Mouse (Mus musculus) hindbrain, embryonic 12.5 days (tissue): ENCODE data around the gene Wdr82. TPM values are rescaled to one million over a fixed set of nuclear protein-coding genes. Genes with fewer than 3 reads are reported as not detected.

Source experiments
- ATAC-seq: fragments of 200-750 bp; cut with Nextera tagmentation; 2 replicates; pipeline ENCODE4 v1.8.0; 2017; ENCODE audit warnings: moderate TSS enrichment; ENCODE audit not compliant: low FRiP score
- H3K27ac ChIP-seq: fragments of 300-500 bp; sonication (generic); 2 replicates; pipeline ENCODE4 v1.5.1; 2016; ENCODE audit warnings: mild to moderate bottlenecking
- H3K27me3 ChIP-seq: fragments of 300-500 bp; sonication (generic); 2 replicates; pipeline ENCODE4 v1.6.1; 2016; ENCODE audit warnings: mild to moderate bottlenecking
- H3K36me3 ChIP-seq: fragments of 300-500 bp; sonication (generic); 2 replicates; pipeline ENCODE4 v1.6.1; 2016; ENCODE audit warnings: mild to moderate bottlenecking
- H3K4me1 ChIP-seq: fragments of 300-500 bp; sonication (generic); 2 replicates; pipeline ENCODE4 v1.6.1; 2016
- H3K4me2 ChIP-seq: fragments of 300-500 bp; sonication (generic); replicated peaks from 2 replicates; pipeline ENCODE4 v1.6.1; 2016; ENCODE audit warnings: mild to moderate bottlenecking
- H3K4me3 ChIP-seq: fragments of 300-500 bp; sonication (generic); 2 replicates; pipeline ENCODE4 v1.5.1; 2016; ENCODE audit warnings: mild to moderate bottlenecking
- H3K9ac ChIP-seq: fragments of 300-500 bp; sonication (generic); 2 replicates; pipeline ENCODE4 v1.6.1; 2016; ENCODE audit warnings: mild to moderate bottlenecking, moderate library complexity
- H3K9me3 ChIP-seq: fragments of 300-500 bp; sonication (generic); replicated peaks from 2 replicates; pipeline ENCODE4 v1.6.1; 2016; ENCODE audit warnings: mild to moderate bottlenecking
- WGBS: fragments of 180-500 bp; shearing (Covaris S2); methylation state at CpG from one replicate; pipeline ENCODE4 v1.1.7; 2016; 5-methylcytosine and 5-hydroxymethylcytosine counted together
- polyA plus RNA-seq: library from polyadenylated mRNA; unstranded; fragments of >200 nt; fragmentation: Nextera tagmentation; extraction: Ambion mirVana; gene quantifications from 2 replicates; pipeline ENCODE4 v1.2.1, GENCODE M21; 2016

Gene Wdr82
- polyA plus RNA-seq, 1 experiment from 2014 or later, result 34.1 TPM

DNA sequence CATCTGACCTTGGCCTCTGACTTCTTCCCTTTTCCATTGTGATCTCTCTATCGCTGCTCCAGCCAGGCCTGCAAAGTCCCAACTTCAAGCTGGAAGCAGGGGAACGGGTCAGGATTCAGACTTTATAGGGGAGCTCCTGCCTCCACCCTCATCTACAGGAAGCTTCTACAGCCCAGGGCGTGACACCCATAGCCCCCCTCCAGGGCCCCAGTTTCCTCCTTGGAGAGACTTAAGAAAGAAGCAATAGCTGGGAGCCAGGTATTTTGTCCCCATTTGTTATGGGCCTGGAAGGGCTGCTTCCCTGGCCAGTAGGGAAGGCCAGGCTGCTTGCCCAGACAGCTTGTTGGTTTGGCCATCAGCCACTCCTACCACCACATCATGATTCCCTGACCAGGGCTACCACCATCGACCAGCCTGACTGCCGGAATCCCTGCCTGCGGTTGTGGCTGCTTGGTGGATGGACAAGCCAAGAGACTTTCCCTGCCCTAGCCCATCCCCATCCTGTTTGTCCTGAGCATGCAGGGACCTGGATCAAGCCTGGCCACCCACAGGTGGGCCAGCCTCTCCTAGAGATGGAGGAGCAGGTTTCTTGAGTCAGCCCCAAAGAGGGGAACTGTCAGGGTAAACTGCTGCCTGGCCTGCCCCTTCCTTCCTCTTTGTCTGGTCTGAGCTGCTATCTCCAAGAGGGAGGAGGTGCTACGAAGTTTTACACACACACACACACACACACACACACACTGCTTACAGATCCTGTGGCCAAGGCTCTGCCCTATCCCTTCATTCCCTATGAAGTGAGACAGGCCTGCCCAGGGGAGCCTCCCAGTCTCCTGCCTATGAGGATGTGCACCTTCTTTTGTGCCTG, 33.5 kb downstream of the Wdr82 start:
- peaks cover 34% of the 10 kb centered on the region for H3K4me1 ChIP-seq

DNA sequence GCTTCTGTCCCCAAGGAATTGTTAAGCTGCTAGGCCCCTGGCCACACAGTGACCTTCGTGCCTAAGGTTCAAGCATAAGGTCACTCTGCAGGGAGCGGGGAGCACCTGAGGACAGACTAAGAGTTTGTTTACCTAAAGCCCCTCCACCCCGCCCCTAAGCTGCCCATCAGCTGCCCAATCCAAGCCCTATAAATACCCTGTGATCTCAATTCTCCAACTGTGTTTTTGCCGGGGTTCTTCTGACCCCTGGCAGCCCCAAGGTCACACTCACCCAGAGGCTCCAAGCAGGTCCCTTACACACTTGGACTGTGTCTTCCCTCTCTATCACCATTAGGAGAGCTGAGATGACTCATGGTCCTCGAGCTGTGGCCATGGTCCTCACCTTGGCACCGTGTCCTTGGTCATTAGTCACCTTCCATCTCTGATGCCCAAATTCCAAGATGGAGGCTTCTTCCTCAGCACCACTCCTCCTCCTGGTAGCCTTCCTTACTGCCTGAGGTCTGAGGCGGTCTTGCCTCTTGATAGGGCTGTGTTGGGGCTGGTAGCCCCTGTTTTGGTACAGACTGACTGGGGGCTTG, 35.1 kb downstream of the Wdr82 start:
- no peaks in the 10 kb centered on the region for H3K9me3 ChIP-seq
- no peak for ATAC-seq
- no peak overlapping the region for H3K27ac ChIP-seq
- H3K4me2 ChIP-seq, result no peak overlapping the region
- H3K9ac ChIP-seq, result no peak overlapping the region
- peaks cover 29% of the 10 kb centered on the region for H3K4me1 ChIP-seq
- 81% methylated on average over 7 of the region's 7 CpGs for WGBS
- H3K27me3 ChIP-seq, result no peaks in the 10 kb centered on the region
- H3K4me3 ChIP-seq, result no peak overlapping the region
- no peaks in the 10 kb centered on the region for H3K36me3 ChIP-seq

More for the DNA sequence above, 33.5 kb downstream of the Wdr82 start:
- Histone ChIP-seq H3K9me3 (no peaks in the 10 kb centered on the region), H3K27me3 (0 out of 2 replicates have a peak, but pooled peaks cover 4% of the 10 kb centered on the region), H3K4me3 (peak overlapping the region; percentile 64), H3K9ac (peak overlapping the region; percentile 25; the same call in 1 of the 2 replicates), H3K4me2 (peak overlapping the region; percentile 61), H3K36me3 (no peaks in the 10 kb centered on the region), H3K27ac (no peak overlapping the region)
- 81% methylated on average over 7 of the region's 7 CpGs for WGBS
- ATAC-seq, result no peak

DNA sequence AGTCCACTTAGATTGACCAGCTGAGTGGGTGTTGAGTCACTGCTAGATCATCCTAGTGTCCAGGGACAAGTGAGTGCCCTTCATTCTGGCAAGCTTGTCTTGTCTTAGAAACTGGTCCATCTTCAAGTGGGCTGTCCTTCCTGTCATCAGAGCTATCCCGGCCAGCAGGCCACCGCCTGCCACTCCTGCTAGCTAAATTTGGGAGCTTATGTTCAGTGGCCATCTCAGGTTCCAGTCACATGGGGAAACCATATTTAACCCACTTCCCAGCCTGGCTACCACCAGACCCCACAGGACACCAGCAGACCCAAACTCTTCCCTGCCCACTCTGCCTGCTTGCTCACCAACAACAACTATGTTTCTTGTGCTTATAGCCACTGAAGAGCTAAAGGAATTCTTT, 35.8 kb downstream of the Wdr82 start:
- Histone ChIP-seq H3K4me1 (peaks cover 34% of the 10 kb centered on the region), H3K4me3 (no peak overlapping the region), H3K27me3 (no peaks in the 10 kb centered on the region), H3K4me2 (no peak overlapping the region), H3K9me3 (no peaks in the 10 kb centered on the region), H3K36me3 (no peaks in the 10 kb centered on the region), H3K27ac (no peak overlapping the region), H3K9ac (no peak overlapping the region)
- ATAC-seq, result no peak
- WGBS, result 74% methylated on average over 2 of the region's 2 CpGs

DNA sequence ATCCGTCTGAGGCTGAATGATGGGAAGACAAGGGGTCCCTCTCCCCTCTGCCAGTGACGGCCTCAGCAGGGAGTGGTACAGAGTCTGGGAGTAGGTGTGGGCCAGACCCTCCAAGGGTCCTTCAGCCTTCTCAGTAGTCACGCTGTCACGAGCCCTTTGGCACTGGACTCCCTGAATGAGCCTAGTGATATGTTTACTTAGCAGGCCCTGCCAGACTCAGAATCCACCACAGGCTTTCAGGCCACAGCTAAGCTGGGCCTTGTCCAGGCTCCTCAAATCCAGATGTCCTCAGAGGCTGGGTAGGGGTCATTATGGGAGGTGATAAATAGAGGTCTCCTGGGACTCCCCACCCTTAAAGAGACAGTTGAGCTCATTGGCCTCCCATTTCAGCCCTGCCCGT, 37.5 kb downstream of the Wdr82 start:
- Histone ChIP-seq H3K4me3 (no peak overlapping the region), H3K27me3 (no peaks in the 10 kb centered on the region), H3K9me3 (no peaks in the 10 kb centered on the region), H3K4me2 (no peak overlapping the region), H3K4me1 (peaks cover 36% of the 10 kb centered on the region), H3K36me3 (peaks cover 11% of the 10 kb centered on the region), H3K27ac (no peak overlapping the region), H3K9ac (no peak overlapping the region)
- 89% methylated on average over 5 of the region's 5 CpGs for WGBS
- ATAC-seq, result no peak

DNA sequence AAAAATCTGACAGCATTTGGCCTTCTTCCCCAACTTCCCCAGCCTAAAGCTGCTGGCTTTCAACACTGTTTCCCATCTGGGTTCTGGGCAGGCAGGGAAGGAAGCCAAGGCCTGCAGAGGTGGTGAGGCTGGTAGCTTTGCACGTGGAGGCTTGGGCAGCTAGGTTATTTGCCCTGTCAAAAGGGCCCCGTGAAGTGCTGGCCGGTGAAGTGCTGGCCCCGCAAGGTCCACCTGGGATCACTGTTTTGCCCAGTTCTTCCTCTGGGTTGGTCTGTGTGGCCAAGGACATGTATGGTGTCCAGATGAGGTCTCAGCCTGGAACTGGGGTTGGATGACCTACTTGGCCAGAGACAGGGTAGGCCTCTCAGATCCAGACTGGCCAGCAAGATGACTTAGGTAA, 39.2 kb downstream of the Wdr82 start:
- no peak for ATAC-seq
- 94% methylated on average over 4 of the region's 4 CpGs for WGBS
- Histone ChIP-seq H3K9me3 (no peaks in the 10 kb centered on the region), H3K4me2 (no peak overlapping the region), H3K36me3 (peaks cover 26% of the 10 kb centered on the region), H3K9ac (no peak overlapping the region), H3K27me3 (no peaks in the 10 kb centered on the region), H3K27ac (no peak overlapping the region), H3K4me1 (peaks cover 21% of the 10 kb centered on the region), H3K4me3 (no peak overlapping the region)

DNA sequence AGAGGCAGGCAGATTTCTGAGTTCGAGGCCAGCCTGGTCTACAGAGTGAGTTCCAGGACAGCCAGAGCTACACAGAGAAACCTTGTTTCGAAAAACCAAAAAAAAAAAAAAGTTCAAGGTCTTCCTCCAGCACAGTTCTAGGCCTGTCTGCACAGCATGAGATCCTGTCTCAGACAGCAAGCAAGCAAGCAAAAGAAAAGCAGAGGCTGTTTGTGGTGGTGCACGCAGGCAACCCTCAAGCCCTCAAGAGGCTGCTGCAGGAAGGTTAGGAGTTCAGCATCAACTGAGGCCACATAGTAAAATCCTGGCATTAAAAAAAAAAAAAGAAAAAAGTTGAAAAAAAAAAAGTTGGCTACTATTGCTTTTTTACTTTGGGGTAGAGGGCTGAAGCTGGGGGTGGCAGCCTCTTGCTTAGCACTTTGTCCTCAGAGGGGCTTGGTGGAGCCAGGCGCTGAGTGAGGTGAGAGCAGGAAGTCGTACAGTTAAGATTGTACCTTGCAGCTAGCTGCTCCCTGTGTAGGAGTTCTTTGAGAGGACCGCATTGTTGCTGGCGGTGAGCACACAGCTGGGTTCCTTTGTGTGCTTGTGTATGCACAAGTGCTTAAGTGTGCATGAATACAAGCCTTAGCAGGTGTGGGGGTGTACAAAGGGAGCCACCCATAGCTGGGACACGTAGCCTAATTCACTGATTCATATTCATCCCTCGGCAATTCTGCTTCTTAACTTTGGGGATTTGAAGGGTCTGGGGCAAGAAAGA, 40.3 kb downstream of the Wdr82 start:
- 0 out of 2 replicates have a peak overlapping the region, but pooled peaks have one; percentile 23 for H3K4me3 ChIP-seq
- H3K9me3 ChIP-seq, result no peaks in the 10 kb centered on the region
- ATAC-seq, result no peak
- peak overlapping the region; percentile 65 for H3K27ac ChIP-seq
- peaks cover 16% of the 10 kb centered on the region for H3K4me1 ChIP-seq
- peaks cover 32% of the 10 kb centered on the region for H3K36me3 ChIP-seq
- 36% methylated on average over 9 of the region's 9 CpGs for WGBS
- H3K27me3 ChIP-seq, result no peaks in the 10 kb centered on the region
- peak overlapping the region; percentile 59 for H3K4me2 ChIP-seq
- peak overlapping the region; percentile 57; the same call in 1 of the 2 replicates for H3K9ac ChIP-seq

DNA sequence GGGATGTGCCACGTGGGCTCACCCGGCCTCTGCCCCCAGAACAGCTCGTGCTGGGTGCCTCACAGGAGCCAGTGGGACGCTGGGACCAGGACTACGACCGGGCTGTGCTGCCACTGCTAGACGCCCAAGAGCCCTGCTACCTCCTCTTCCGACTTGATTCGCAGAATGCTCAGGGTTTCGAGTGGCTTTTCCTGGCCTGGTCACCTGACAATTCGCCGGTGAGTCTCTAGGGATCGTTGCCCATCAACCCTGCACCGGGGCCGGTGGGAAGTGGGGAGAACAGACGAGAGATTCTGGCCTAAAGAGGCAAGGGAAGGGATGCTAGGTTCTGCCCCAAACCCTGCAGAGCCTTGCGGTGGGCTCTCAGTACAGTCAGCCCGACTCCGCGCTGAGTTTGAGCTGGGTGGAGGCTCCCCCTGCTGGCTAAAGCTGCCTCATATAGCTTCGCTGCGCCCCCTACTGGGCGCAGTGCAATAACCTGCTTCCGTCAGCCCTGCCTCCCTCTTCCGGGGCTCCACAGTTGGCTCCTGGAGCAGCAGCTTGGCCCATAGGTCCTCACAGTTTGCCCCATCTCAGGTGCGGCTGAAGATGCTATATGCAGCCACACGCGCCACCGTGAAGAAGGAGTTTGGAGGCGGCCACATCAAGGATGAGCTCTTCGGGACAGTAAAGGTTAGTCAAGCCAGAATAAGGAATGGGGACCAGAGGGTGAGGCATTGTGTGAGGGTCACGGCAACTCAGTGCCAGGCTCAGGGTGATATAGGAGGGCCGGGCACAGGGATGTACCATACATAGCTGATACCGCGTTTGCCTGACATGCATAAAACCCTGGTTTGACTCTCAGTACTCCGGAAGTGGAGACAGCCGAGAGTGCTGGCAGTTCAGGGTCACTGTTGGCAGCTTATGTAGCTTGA, 41.2 kb downstream of the Wdr82 start:
- Histone ChIP-seq H3K4me3 (peak overlapping the region; percentile 23), H3K4me1 (peaks cover 13% of the 10 kb centered on the region), H3K36me3 (peaks cover 32% of the 10 kb centered on the region), H3K9me3 (no peaks in the 10 kb centered on the region), H3K27me3 (no peaks in the 10 kb centered on the region), H3K4me2 (peak overlapping the region; percentile 59), H3K27ac (peak overlapping the region; percentile 65), H3K9ac (peak overlapping the region; percentile 57)
- 17% methylated on average over 37 of the region's 37 CpGs for WGBS
- ATAC-seq, result peak; percentile 85

DNA sequence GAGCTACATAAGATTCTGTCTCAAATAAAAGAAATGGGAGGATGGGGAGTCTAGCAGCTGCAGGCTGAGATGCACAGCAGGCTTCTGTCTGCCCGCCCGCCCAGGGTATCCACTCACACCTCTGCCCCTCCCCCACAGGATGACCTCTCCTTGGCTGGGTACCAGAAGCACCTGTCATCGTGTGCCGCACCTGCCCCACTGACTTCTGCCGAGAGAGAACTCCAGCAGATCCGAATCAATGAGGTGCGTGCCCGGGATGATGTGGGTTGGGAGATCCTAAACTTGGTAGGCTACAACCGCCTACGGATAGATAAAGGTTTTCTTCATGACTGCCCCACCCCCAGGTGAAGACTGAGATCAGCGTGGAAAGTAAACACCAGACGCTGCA, 41.9 kb downstream of the Wdr82 start:
- no peak; the same call in 1 of the 2 replicates for ATAC-seq
- peaks cover 11% of the 10 kb centered on the region for H3K4me1 ChIP-seq
- no peaks in the 10 kb centered on the region for H3K27me3 ChIP-seq
- no peaks in the 10 kb centered on the region for H3K9me3 ChIP-seq
- no peak overlapping the region for H3K9ac ChIP-seq
- 89% methylated on average over 12 of the region's 12 CpGs for WGBS
- H3K4me2 ChIP-seq, result peak overlapping the region; percentile 59; the same call in 1 of the 2 replicates
- no peak overlapping the region for H3K27ac ChIP-seq
- no peak overlapping the region for H3K4me3 ChIP-seq
- H3K36me3 ChIP-seq, result peaks cover 32% of the 10 kb centered on the region

DNA sequence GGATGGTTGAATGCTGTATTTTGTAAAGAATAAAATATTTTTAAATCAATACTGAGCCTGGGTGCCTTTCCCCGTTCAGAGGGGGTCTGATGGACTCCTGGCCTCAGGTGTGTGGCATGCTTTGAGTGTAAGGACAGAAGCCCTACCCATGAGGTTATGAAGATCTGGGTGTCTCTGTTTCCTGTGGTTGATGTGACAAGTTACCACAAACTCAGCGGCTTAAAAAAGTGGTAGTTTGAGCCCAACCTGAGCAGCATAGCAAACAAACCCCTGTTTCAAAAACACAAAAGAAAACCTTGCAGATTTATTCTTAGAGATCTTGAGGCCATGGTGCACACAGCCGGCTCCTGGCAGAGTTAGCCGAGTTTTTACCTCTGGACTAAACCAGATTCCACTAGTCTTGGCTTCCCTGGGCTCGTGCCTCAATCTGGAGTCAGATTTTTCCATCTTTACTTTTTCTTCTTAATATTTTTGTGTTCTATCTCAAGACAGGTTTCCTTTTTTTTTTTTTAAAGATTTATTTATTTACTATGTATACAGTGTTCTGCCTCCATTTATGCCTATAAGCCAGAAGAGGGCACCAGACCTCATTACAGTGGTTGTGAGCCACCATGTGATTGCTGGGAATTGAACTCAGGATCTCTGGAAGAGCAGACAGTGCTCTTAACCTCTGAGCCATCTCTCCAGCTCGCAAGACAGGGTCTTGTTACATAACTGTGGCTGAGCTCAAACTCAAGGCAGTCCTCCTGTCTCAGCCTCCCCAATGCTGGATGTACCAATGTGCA, 44.8 kb downstream of the Wdr82 start:
- 80% methylated on average over 6 of the region's 6 CpGs for WGBS
- no peak for ATAC-seq
- no peaks in the 10 kb centered on the region for H3K27me3 ChIP-seq
- peaks cover 32% of the 10 kb centered on the region for H3K36me3 ChIP-seq
- no peak overlapping the region for H3K9ac ChIP-seq
- no peaks in the 10 kb centered on the region for H3K9me3 ChIP-seq
- peaks cover 11% of the 10 kb centered on the region for H3K4me1 ChIP-seq
- H3K27ac ChIP-seq, result no peak overlapping the region
- H3K4me3 ChIP-seq, result no peak overlapping the region
- no peak overlapping the region for H3K4me2 ChIP-seq

DNA sequence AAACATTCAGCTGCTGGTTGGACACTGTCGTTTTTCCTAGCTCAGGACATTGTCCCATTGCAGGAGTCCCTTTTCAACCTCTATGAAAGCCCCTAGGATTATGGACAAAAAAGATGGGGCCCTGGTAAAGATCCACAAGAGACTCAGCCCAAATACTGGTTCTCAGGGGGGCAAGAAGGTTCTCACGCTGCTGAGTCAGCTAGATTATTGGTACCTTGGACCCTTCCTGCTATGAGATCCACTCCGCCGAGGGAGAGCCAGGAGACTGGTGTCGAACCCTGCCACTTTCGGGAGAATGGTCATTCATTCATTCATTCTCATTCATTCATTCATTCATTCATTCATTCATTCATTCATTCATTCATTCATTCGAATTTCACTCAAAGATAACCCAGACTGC, 46.2 kb downstream of the Wdr82 start:
- ATAC-seq, result no peak
- Histone ChIP-seq H3K36me3 (peaks cover 32% of the 10 kb centered on the region), H3K4me1 (peaks cover 2% of the 10 kb centered on the region; the same call in 1 of the 2 replicates), H3K27me3 (no peaks in the 10 kb centered on the region), H3K9ac (no peak overlapping the region), H3K9me3 (no peaks in the 10 kb centered on the region), H3K27ac (no peak overlapping the region), H3K4me2 (no peak overlapping the region), H3K4me3 (no peak overlapping the region)
- 89% methylated on average over 7 of the region's 7 CpGs for WGBS
